Mouse (Mus musculus) liver, adult 2 months (tissue): ENCODE measurements around the gene Tomm70a. TPM values are rescaled to one million over a fixed set of nuclear protein-coding genes. Genes with fewer than 3 reads are reported as not detected.

Source experiments
- DNase-seq: peaks from one replicate; pipeline ENCODE4 v3.0.0-alpha.2; 2011; ENCODE audit warnings: low read depth, low spot score; ENCODE audit errors: extremely low read depth
- H3K27ac ChIP-seq: fragments of 200-500 bp; replicated peaks from 2 replicates; pipeline ENCODE4 v1.5.1; 2012; ENCODE audit warnings: low read depth, mild to moderate bottlenecking, control low read depth, inconsistent platforms, low read length; ENCODE audit not compliant: insufficient read depth
- H3K27me3 ChIP-seq: fragments of 200-500 bp; 2 replicates; pipeline ENCODE4 v1.6.1; 2012; ENCODE audit warnings: mild to moderate bottlenecking, moderate library complexity, low read length, inconsistent platforms; ENCODE audit not compliant: control insufficient read depth, insufficient read depth
- H3K36me3 ChIP-seq: fragments of 200-500 bp; 2 replicates; pipeline ENCODE4 v1.6.1; 2012; ENCODE audit warnings: low read length, inconsistent platforms; ENCODE audit not compliant: control insufficient read depth, insufficient read depth
- H3K4me1 ChIP-seq: fragments of 200-500 bp; 2 replicates; pipeline ENCODE4 v1.6.1; 2011; ENCODE audit warnings: low read length; ENCODE audit not compliant: control insufficient read depth, insufficient read depth
- H3K4me3 ChIP-seq: fragments of 200-500 bp; 2 replicates; pipeline ENCODE4 v1.5.1; 2011; ENCODE audit warnings: low read depth, mild to moderate bottlenecking, control low read depth, low read length, moderate library complexity; ENCODE audit not compliant: insufficient read depth
- H3K79me2 ChIP-seq: fragments of 200-500 bp; 2 replicates; pipeline ENCODE4 v1.6.1; 2012; ENCODE audit warnings: inconsistent platforms, mild to moderate bottlenecking, low read length, moderate library complexity; ENCODE audit not compliant: control insufficient read depth, insufficient read depth
- H3K9ac ChIP-seq: fragments of 200-500 bp; 2 replicates; pipeline ENCODE4 v1.6.1; 2012; ENCODE audit warnings: low read depth, mild to moderate bottlenecking, control low read depth, inconsistent platforms, low read length
- CTCF ChIP-seq: fragments of 200-500 bp; IDR thresholded peaks from 2 replicates; pipeline ENCODE4 v1.5.1; 2011; ENCODE audit warnings: low read depth, low read length, control low read depth
- POLR2A ChIP-seq: fragments of 200-500 bp; IDR thresholded peaks from 2 replicates; pipeline ENCODE4 v1.6.1; 2011; ENCODE audit warnings: low read length, control low read depth; ENCODE audit not compliant: insufficient read depth; ENCODE audit errors: extremely low read depth
- WGBS: fragments of 180-500 bp; shearing (Covaris S2); methylation state at CpG from one replicate; pipeline ENCODE4 v1.1.7; 2018; 5-methylcytosine and 5-hydroxymethylcytosine counted together
- polyA plus RNA-seq: library from polyadenylated mRNA; depleted of rRNA; stranded (reverse); fragments of >200 nt; gene quantifications from 2 replicates; pipeline ENCODE4 v1.2.3, GENCODE M21; 2012
- total RNA-seq: library from RNA; depleted of rRNA; stranded (reverse); fragments of >200 nt; gene quantifications from 2 replicates; pipeline ENCODE4 v1.2.3, GENCODE M21; 2014

Tomm70a gene
- total and polyA plus RNA-seq, 2 experiments = 14.2 to 62.0 TPM

- under 1% methylated on average over 59 of the region's 59 CpGs for WGBS
- no peak for DNase-seq
- H3K4me1 ChIP-seq = peaks cover 16% of the 10 kb centered on the region
Observed at GRCm38 (mm10) chr16:57121816-57122415, 413 bp downstream of the Tomm70a start.

DNA sequence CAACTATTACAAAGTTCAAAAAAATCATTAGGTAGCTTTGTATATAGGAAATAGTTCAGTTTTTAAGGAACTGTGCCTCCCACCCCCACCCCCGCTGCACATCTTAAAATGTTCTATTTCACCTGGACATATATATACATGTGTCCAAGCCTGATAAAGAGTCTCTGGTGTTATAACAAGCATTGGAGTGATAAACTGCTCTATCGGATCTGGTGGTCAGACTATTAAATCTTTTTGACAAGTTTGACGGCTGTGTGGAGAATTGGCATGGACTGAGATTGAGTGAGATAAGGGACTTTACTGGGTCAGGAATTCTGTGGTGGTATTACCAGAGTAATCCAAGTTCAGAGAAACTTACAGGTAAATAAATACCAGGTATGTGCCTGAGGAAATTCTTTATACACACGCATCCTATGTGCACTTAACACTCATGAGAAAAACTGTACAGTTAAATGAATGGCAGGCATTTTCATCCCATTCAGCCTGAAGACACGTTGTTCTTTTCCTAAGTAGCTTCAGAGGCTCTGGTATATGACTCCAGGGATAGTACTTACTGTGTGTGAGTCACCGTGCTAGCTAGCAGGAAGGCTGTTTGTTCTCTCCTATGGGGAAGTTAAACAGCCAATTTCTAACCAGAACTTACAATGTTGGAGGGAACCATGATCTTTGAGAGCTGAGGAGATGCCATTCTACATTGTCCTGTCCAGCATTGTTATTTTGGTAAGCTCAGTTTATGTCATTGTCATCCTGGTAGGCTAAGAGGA lies 1.4 kb downstream of the Tomm70a start:
- Histone ChIP-seq H3K9ac (peak overlapping the region; percentile 94; the same call in 1 of the 2 replicates), H3K36me3 (no peaks in the 10 kb centered on the region), H3K27me3 (no peaks in the 10 kb centered on the region), H3K27ac (peak overlapping the region; percentile 22; the same call in 1 of the 2 replicates), H3K4me1 (peaks cover 20% of the 10 kb centered on the region), H3K4me3 (peak overlapping the region; percentile 95), H3K79me2 (peaks cover 25% of the 10 kb centered on the region)
- no peak for DNase-seq
- TF ChIP-seq CTCF (no peak), POLR2A (no peak)
- 6% methylated on average over 6 of the region's 6 CpGs for WGBS

More at GRCm38 (mm10) chr16:57121816-57122415, 413 bp downstream of the Tomm70a start:
- no peaks in the 10 kb centered on the region for H3K27me3 ChIP-seq
- peak overlapping the region; percentile 94 for H3K9ac ChIP-seq
- peaks cover 22% of the 10 kb centered on the region for H3K79me2 ChIP-seq
- peak overlapping the region; percentile 84 for H3K27ac ChIP-seq
- TF ChIP-seq CTCF (no peak), POLR2A (no peak)
- H3K4me3 ChIP-seq = peak overlapping the region; percentile 95
- H3K36me3 ChIP-seq = no peaks in the 10 kb centered on the region

- no peaks in the 10 kb centered on the region for H3K36me3 ChIP-seq
- peak overlapping the region; percentile 64 for H3K27ac ChIP-seq
- no peak overlapping the region; the same call in 1 of the 2 replicates for H3K9ac ChIP-seq
- H3K4me3 ChIP-seq = no peak overlapping the region
- peaks cover 33% of the 10 kb centered on the region for H3K79me2 ChIP-seq
- H3K4me1 ChIP-seq = peaks cover 37% of the 10 kb centered on the region
- DNase-seq = peak; percentile 76
- no peak for TF ChIP-seq CTCF
- TF ChIP-seq POLR2A = no peak
- 15% methylated on average over 4 of the region's 4 CpGs for WGBS
- H3K27me3 ChIP-seq = no peaks in the 10 kb centered on the region
Observed at GRCm38 (mm10) chr16:57126268-57126667, 4.8 kb downstream of the Tomm70a start.

DNA sequence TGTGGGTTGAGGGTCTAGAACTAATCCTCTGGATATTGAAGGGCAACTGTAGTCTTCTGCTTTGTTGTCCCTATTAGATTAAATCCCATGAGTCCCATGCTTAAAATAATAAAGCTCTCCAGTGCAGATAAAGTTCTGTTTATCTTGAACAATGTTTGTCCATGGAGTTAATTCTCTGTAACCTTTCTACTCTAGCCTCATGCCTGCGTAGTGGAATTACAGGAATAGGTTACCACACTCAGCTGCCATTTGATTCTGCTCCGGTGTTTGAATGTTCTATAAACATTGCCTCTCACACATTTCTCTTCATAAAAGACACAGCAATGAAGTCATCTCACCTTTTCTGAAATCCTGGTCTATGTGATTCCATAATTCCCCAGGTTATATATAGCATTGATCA lies 6.3 kb downstream of the Tomm70a start:
- peak overlapping the region; percentile 84 for H3K27ac ChIP-seq
- 20% methylated on average over 2 of the region's 2 CpGs for WGBS

DNA sequence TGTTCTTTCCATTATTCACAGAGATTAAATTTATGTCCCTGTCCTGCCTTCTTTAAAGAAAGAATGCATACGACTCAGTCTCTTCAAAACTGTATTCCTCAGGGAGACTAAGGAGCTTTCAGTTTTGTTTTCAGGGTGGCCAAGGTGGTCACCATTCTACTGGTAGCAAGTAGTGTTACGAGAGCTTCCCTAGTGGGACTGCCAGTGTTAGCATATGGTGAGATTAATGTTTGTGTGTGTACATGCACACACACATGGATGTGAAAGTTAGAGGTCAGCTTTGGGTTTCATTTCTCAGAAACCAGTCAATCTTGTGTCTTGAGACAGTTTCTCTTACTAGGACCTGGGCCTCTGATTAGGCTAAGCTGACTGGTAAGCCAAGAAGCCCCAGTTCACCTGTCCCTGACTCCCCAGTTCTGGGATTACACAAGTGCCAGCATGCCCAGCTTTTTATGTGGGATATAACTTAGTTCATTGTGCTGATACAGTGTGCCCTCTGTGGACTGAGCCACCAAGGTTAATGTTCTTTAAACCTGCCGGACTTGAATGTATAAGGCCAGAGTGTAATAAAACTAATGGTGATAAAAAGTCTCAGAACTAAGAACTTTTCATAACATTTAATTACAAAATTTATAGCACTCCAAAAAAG lies 9.4 kb downstream of the Tomm70a start:
- DNase-seq = peak; percentile 73
- TF ChIP-seq POLR2A = no peak
- TF ChIP-seq CTCF = no peak

More for the DNA sequence above, 6.3 kb downstream of the Tomm70a start:
- H3K4me1 ChIP-seq = peaks cover 43% of the 10 kb centered on the region
- DNase-seq = peak; percentile 82
- peak overlapping the region; percentile 42 for H3K9ac ChIP-seq
- H3K27me3 ChIP-seq = no peaks in the 10 kb centered on the region
- TF ChIP-seq CTCF = no peak
- TF ChIP-seq POLR2A = no peak
- H3K79me2 ChIP-seq = peaks cover 30% of the 10 kb centered on the region; the same call in 1 of the 2 replicates
- no peak overlapping the region for H3K4me3 ChIP-seq
- H3K36me3 ChIP-seq = no peaks in the 10 kb centered on the region

More for the DNA sequence above, 9.4 kb downstream of the Tomm70a start:
- H3K9ac ChIP-seq = no peak overlapping the region; the same call in 1 of the 2 replicates
- H3K27me3 ChIP-seq = no peaks in the 10 kb centered on the region
- H3K4me1 ChIP-seq = peaks cover 33% of the 10 kb centered on the region
- H3K79me2 ChIP-seq = peaks cover 24% of the 10 kb centered on the region; the same call in 1 of the 2 replicates
- H3K4me3 ChIP-seq = no peak overlapping the region
- peaks cover 17% of the 10 kb centered on the region for H3K36me3 ChIP-seq
- 51% methylated on average over 3 of the region's 3 CpGs for WGBS
- peak overlapping the region; percentile 63; the same call in 1 of the 2 replicates for H3K27ac ChIP-seq
